Mouse (Mus musculus) spleen, adult 2 months (tissue): ENCODE measurements around the gene Gm42421.

Source experiments
- CTCF ChIP-seq: fragments of 200-500 bp; IDR thresholded peaks from 2 replicates; pipeline ENCODE4 v1.5.1; 2011; ENCODE audit warnings: mild to moderate bottlenecking, inconsistent platforms; ENCODE audit not compliant: insufficient read depth, insufficient read length, insufficient replicate concordance; ENCODE audit errors: extremely low read depth
- POLR2A ChIP-seq: fragments of 200-500 bp; IDR thresholded peaks from 2 replicates; pipeline ENCODE4 v1.6.1; 2011; ENCODE audit warnings: low read depth, low read length, inconsistent platforms

DNA sequence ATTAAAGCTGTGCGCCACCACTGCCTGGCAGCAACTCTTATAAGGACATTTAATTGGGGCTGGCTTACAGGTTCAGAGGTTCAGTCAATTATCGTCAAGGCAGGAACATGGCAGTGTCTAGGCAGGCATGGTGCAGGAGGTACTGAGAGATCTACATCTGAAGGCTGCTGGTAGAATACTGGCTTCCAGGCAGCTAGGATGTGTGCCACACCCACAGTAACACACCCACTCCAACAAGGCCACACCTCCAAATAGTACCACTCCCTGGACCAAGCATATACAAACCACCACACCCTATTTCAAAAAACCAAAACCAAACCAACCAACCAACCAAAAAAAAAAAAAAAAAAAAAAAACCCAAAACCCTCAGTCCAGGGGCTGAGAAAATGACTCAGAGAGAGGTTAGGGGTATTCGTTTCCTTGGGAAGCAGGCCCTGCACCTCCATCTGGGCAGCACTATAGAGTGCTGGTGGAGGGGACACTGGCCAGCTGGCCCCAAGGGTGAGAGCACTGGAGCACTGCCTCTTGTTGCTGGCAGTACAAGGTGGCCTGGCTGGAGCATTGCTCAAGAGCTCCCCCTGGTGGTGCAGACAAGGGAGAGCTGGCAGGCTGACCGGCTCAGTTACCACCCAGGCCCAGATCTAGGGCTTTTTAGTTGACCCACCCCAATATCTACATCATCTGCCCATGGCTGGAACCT, 47.1 kb downstream of the Gm42421 start:
- TF ChIP-seq POLR2A (no peak), CTCF (peak; percentile 95)
